Mouse (Mus musculus): Measurements from ENCODE around the gene Fam78b. TPM values are rescaled to one million over a fixed set of nuclear protein-coding genes. Genes with fewer than 3 reads are reported as not detected.

Fam78b gene
- total RNA-seq, 1 experiment from 2014 or later: 0.32 TPM

GRCm38 (mm10) chr1:167084330-167084729 lies 83.1 kb downstream of the Fam78b start:
- no peak for ATAC-seq (replicated peaks; ENCODE audit: low read depth, poor library complexity, severe bottlenecking)

GRCm38 (mm10) chr1:167085461-167085860 lies 84.2 kb downstream of the Fam78b start:
- ATAC-seq (replicated peaks; ENCODE audit: low read depth, poor library complexity, severe bottlenecking): no peak

DNA sequence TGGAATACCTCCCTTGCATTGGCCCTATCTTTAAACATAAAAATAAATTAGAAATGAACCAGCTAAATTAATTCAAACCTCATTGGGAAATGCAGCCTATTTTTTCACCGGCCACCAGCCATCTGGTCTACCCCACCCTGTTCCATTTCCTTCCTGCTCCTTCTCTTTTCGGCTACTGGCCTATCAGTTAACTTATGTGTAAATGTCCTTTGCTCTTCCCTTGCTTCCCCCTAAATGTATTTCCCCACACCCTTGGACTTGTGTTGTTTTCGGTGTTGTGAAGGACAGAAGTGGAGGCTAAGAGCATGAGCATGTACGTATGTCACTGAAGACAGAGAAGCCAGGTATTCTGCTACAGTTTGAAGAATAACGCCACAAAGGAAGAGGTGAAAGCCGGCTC lies 89.2 kb downstream of the Fam78b start:
- no peak for ATAC-seq (replicated peaks; ENCODE audit: low read depth, poor library complexity, severe bottlenecking)

- ATAC-seq (replicated peaks; ENCODE audit: low read depth, poor library complexity, severe bottlenecking): no peak
Measured at GRCm38 (mm10) chr1:167093551-167093950, 92.3 kb downstream of the Fam78b start.

GRCm38 (mm10) chr1:167094589-167095148 lies 93.5 kb downstream of the Fam78b start:
- no peak for ATAC-seq (replicated peaks; ENCODE audit: low read depth, poor library complexity, severe bottlenecking)

GRCm38 (mm10) chr1:167098741-167099140 lies 97.5 kb downstream of the Fam78b start:
- no peak for ATAC-seq (replicated peaks; ENCODE audit: low read depth, poor library complexity, severe bottlenecking)

GRCm38 (mm10) chr1:167102046-167102445 lies 100.8 kb downstream of the Fam78b start:
- ATAC-seq (replicated peaks; ENCODE audit: low read depth, poor library complexity, severe bottlenecking): peak; percentile 39

GRCm38 (mm10) chr1:167102566-167102965 lies 101.3 kb downstream of the Fam78b start:
- ATAC-seq (replicated peaks; ENCODE audit: low read depth, poor library complexity, severe bottlenecking): no peak

- ATAC-seq (replicated peaks; ENCODE audit: low read depth, poor library complexity, severe bottlenecking): no peak
Measured at GRCm38 (mm10) chr1:167104956-167105626, 103.9 kb downstream of the Fam78b start.

GRCm38 (mm10) chr1:167105916-167106315 lies 104.7 kb downstream of the Fam78b start:
- no peak for ATAC-seq (replicated peaks; ENCODE audit: low read depth, poor library complexity, severe bottlenecking)

- no peak for ATAC-seq (replicated peaks; ENCODE audit: low read depth, poor library complexity, severe bottlenecking)
Measured at GRCm38 (mm10) chr1:167108973-167109509, 107.8 kb downstream of the Fam78b start.

DNA sequence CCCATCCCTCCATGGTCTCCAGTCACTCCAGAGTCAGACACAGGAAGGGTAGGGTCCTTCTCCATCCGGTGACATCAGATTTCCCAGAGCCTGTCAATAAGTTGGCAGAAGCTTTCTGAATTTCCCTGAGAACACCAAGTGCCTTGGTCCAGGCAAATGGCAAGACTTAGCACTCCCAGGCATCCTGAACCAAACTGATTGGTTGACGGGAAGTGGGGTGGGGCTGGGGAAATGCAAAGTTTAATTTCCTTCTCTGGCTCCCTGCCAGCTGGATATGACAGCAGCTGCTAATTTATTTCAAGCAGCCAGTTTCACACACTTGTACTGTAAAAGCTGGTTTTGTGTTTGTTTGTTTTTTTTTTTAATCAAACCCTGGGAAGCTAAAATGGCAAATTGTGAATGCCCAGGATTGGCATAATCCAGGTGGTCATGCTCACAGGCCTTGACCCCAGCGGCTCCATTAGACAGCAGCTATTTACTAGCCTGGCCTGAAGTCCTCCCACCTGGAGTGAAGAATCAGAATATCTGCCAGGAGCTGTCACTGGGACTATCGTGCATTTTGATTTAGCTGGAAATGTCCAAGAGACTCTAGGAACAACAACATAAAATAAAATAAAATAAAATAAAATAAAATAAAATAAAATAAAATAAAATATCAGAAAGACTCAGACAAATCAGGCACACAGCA lies 113.3 kb downstream of the Fam78b start:
- ATAC-seq (replicated peaks; ENCODE audit: low read depth, poor library complexity, severe bottlenecking): no peak

GRCm38 (mm10) chr1:167115121-167115520 lies 113.9 kb downstream of the Fam78b start:
- ATAC-seq (replicated peaks; ENCODE audit: low read depth, poor library complexity, severe bottlenecking): no peak

- ATAC-seq (replicated peaks; ENCODE audit: low read depth, poor library complexity, severe bottlenecking): no peak
Measured at GRCm38 (mm10) chr1:167116733-167117132, 115.5 kb downstream of the Fam78b start.

DNA sequence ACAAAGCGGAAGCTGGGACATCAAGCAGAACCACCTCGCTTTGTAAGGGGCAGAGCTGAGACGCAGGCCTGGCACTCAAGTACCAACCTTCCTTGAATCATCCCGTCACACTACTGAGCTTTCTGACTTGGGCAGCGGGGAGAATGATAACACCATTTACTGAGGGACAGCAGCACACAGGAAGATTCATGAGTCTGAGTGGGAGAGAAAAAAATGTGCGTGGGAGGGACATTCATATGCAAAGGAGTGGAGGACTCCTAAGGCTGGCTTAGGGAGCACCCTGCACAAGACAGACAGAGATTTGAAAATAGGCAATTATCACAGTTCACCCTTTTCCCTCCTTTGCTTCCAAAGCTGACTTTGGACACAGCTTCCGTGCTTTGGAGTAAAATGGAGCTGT lies 117.8 kb downstream of the Fam78b start:
- no peak for ATAC-seq (replicated peaks; ENCODE audit: low read depth, poor library complexity, severe bottlenecking)

GRCm38 (mm10) chr1:167119439-167119838 lies 118.2 kb downstream of the Fam78b start:
- no peak for ATAC-seq (replicated peaks; ENCODE audit: low read depth, poor library complexity, severe bottlenecking)

DNA sequence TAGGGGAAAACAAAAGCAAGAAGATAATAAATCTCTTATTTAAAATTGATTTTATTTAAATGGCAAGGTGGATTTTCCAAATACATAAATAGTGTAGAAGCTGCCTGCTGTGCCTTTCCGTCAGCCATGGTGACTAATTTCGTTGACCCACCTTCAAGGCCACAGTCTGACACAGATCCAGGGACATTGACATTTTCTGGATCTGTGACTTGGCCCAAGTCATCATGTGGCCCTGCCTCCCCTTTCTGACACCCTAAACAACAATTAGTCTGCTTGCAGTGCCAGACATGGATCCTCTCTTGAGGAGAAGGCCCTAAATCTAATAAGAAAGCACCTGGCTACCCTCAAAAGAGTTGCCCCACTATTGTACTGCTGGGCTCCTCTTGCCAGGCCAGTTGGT lies 121.2 kb downstream of the Fam78b start:
- ATAC-seq (replicated peaks; ENCODE audit: low read depth, poor library complexity, severe bottlenecking): no peak

GRCm38 (mm10) chr1:167123551-167123950 lies 122.3 kb downstream of the Fam78b start:
- ATAC-seq (replicated peaks; ENCODE audit: low read depth, poor library complexity, severe bottlenecking): no peak

DNA sequence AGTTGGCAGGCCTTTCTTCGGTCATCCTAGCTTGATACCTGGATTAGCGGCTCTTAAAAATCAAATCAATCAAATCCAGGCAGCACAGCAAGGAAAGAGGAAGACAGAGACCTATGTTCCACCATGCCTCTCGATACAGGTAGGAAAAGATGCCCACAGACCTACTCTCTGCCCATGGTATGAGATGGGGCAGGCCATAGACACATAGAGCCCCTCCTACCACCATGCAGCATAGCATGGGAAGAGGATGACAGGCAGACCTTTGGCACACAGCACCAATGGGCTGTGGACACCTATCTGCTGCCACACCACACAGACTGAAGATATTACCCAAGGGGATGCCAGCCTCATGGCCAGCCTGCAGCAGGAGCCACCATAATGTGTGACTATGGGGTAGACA lies 124.7 kb downstream of the Fam78b start:
- ATAC-seq (replicated peaks; ENCODE audit: low read depth, poor library complexity, severe bottlenecking): no peak

DNA sequence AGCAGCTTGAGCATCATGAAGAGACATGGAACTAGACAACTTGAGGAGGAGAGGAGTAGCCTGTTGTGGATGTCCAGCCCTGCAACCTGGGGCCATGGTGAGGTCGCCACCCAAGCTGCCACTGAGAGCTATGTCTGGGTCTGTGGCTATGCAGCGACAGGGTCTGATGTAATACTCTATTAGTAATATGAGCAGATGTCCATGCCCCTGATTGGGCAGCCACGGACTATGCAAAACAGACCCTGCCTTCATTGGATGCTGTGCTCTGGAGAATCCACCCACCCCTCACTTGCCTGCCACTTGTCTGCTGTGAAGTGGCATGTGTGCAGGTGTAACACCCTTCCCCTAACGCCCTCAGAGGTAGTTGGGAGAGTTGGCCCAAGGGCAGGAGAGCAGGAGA lies 125.1 kb downstream of the Fam78b start:
- no peak for ATAC-seq (replicated peaks; ENCODE audit: low read depth, poor library complexity, severe bottlenecking)

GRCm38 (mm10) chr1:167135748-167136147 lies 134.5 kb downstream of the Fam78b start:
- no peak for ATAC-seq (replicated peaks; ENCODE audit: low read depth, poor library complexity, severe bottlenecking)

All from common myeloid progenitor, adult 5-6 weeks (primary cell).